Mouse (Mus musculus): Measurements from ENCODE around the gene Gm10134. TPM values are rescaled to one million over a fixed set of nuclear protein-coding genes. Genes with fewer than 3 reads are reported as not detected.
A peak's percentile ranks its signal among the peaks of the same experiment; 100 is the strongest.

The Gm10134 gene
- polyA plus RNA-seq, 1 experiment from 2014 or later: 7.4 TPM

DNA sequence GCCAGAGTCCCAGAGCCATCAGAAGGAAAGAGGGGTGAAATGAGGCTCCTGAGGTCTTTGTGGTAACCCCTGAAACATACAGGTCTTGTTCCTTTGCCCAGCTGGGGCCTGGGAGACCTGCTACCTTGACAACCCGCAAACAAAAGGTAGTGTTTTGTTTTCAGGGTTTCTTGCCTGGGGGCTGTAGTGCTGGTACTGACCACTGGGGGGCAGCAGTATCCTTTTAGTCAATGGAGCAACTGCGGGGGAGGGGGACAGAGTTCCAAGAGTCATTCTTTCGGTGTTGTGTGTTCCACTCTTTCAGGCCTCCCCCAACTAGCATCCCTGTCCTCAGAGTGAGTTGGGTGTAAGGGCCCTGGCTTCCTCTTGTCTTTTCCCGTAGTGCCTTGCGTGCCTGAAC lies 8.6 kb downstream of the Gm10134 start:
- Histone ChIP-seq H3K36me3 (ENCODE audit: control insufficient read depth, insufficient read depth, low read length) (no peaks in the 10 kb centered on the region), H3K27me3 (ENCODE audit: control insufficient read depth, insufficient read depth, low read length) (no peaks in the 10 kb centered on the region), H3K27ac (ENCODE audit: low read length) (no peak overlapping the region), H3K4me2 (ENCODE audit: low read depth, low read length) (peak overlapping the region; percentile 94), H3K4me1 (ENCODE audit: control insufficient read depth, insufficient read depth, low read length) (peaks cover 16% of the 10 kb centered on the region), H3K9ac (ENCODE audit: low read length) (peak overlapping the region; percentile 90), H3K9me3 (replicated peaks; ENCODE audit: control insufficient read depth, low read length) (no peaks in the 10 kb centered on the region), H3K4me3 (replicated peaks; ENCODE audit: low read length) (peak overlapping the region; percentile 73)
- WGBS: 22% methylated on average over 5 of the region's 5 CpGs
- no peak for ATAC-seq (ENCODE audit: insufficient read depth, low FRiP score)

DNA sequence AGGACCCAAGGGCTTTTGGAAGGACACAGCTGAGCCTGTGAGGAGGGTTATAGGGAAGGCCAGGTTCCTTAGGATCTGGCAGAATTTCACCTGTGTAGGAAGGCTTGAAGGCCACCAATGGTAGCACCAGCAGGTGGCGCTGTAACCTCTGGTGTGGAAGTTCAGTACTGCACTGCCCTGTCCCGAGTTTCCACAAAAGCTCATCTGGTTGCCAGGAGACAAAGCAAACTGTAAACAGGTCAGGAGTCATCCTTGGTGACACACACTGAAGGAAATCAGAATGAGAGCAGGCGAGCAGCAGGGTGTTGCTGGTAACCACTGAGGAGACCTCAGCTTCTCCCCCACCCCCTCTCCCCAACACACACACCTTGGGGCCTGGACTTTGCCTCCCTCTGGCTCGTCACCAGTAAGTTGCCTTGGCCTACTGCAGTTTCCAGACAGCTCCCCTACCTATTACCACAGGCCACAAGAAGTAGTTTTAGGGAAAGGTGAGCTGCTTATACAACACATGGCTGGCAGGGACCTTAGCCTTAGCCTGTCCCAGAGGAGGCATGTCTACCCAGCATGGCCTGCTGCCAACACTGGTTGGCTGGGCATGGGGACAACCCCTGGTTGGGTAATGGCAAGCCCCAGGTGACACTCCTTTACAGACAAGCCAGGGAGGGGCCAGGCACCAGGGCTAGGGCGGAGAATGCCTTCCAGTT lies 11.5 kb downstream of the Gm10134 start:
- ATAC-seq (ENCODE audit: insufficient read depth, low FRiP score): peak; percentile 47
- peak overlapping the region; percentile 69 for H3K27ac ChIP-seq (ENCODE audit: low read length)
- no peaks in the 10 kb centered on the region for H3K36me3 ChIP-seq (ENCODE audit: control insufficient read depth, insufficient read depth, low read length)
- H3K9me3 ChIP-seq (replicated peaks; ENCODE audit: control insufficient read depth, low read length): no peaks in the 10 kb centered on the region
- no peak overlapping the region for H3K9ac ChIP-seq (ENCODE audit: low read length)
- WGBS: 40% methylated on average over 5 of the region's 5 CpGs
- H3K27me3 ChIP-seq (ENCODE audit: control insufficient read depth, insufficient read depth, low read length): no peaks in the 10 kb centered on the region
- peaks cover 16% of the 10 kb centered on the region for H3K4me1 ChIP-seq (ENCODE audit: control insufficient read depth, insufficient read depth, low read length)
- no peak overlapping the region for H3K4me3 ChIP-seq (replicated peaks; ENCODE audit: low read length)
- no peak overlapping the region for H3K4me2 ChIP-seq (ENCODE audit: low read depth, low read length)

DNA sequence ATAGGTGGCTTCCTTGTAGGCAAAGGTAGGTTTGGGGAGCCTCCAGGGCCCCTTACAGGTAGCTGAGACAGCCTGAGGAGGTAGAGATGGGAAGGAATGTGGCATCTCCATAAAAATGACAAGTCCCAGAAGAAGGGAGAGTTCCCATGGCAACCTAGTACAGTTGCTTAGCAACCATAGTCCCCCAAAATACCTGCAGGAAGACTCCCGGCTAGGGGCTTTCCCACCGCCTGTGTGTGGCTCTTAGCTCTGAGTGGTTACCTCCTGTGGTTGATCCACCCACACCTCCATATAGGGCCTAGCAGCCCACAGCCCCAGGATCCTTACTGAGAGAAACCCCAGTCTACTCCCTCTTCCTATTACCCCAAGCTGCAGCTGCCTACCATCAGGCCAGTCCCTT lies 12.3 kb downstream of the Gm10134 start:
- Histone ChIP-seq H3K27me3 (ENCODE audit: control insufficient read depth, insufficient read depth, low read length) (no peaks in the 10 kb centered on the region), H3K9me3 (replicated peaks; ENCODE audit: control insufficient read depth, low read length) (no peaks in the 10 kb centered on the region), H3K4me2 (ENCODE audit: low read depth, low read length) (no peak overlapping the region), H3K36me3 (ENCODE audit: control insufficient read depth, insufficient read depth, low read length) (no peaks in the 10 kb centered on the region), H3K4me1 (ENCODE audit: control insufficient read depth, insufficient read depth, low read length) (peaks cover 16% of the 10 kb centered on the region), H3K9ac (ENCODE audit: low read length) (no peak overlapping the region), H3K4me3 (replicated peaks; ENCODE audit: low read length) (no peak overlapping the region), H3K27ac (ENCODE audit: low read length) (no peak overlapping the region)
- ATAC-seq (ENCODE audit: insufficient read depth, low FRiP score): no peak
- WGBS: 50% methylated on average over 2 of the region's 2 CpGs

DNA sequence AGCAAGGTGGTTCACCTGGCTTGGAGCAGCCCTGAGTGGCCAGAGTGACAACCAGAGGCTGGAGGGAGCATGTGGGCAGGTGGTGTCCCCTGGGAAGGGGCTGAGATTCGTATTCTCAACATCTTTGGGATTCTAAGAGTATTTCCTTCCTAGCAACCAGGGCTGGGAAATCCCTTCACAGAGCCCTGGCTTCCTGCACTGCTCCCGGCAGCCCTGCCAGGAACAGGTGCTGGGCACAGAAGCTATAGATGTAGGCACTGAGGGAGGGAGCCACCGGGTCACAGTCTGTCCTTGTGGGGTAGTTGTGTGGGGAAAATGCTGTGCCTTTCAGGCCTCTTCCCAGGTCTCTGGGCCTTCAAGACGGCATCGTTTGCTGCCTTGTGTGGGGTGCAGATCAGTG lies 14.7 kb downstream of the Gm10134 start:
- H3K9me3 ChIP-seq (replicated peaks; ENCODE audit: control insufficient read depth, low read length): no peaks in the 10 kb centered on the region
- no peak overlapping the region for H3K27ac ChIP-seq (ENCODE audit: low read length)
- H3K4me2 ChIP-seq (ENCODE audit: low read depth, low read length): no peak overlapping the region
- H3K36me3 ChIP-seq (ENCODE audit: control insufficient read depth, insufficient read depth, low read length): no peaks in the 10 kb centered on the region
- no peak for ATAC-seq (ENCODE audit: insufficient read depth, low FRiP score)
- H3K4me1 ChIP-seq (ENCODE audit: control insufficient read depth, insufficient read depth, low read length): peaks cover 28% of the 10 kb centered on the region
- 85% methylated on average over 5 of the region's 5 CpGs for WGBS
- H3K27me3 ChIP-seq (ENCODE audit: control insufficient read depth, insufficient read depth, low read length): no peaks in the 10 kb centered on the region
- H3K4me3 ChIP-seq (replicated peaks; ENCODE audit: low read length): no peak overlapping the region
- no peak overlapping the region; the same call in 1 of the 2 replicates for H3K9ac ChIP-seq (ENCODE audit: low read length)

DNA sequence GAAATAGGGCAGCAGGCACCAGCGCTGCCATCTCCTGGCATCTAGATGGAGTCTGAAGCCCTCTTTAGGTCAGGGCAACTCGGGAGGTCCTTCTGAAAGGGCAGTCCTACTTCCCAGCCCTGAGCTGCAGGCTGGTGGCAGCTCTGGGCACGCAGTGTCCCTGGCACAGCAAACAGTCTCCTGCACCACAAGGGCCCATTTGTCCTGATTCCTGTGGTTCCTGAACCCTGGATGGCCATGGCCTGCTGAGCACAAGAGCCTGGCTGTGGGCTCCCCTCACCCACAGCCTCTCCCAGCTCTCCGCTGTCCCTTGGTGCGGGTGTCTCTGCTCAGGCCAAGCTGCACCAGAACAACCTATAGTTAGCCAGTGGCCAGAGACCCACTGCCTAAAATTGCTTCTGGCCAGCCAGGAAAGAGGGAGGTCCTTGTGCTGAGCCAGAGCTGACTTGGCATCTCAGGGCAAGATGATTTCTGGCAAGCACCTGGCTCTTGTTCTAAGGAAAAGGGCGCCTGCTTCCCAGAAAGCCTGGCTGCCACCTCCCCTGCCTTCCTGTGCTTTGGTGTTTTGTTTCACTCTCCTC lies 15.8 kb downstream of the Gm10134 start:
- Histone ChIP-seq H3K27ac (ENCODE audit: low read length) (no peak overlapping the region), H3K4me3 (replicated peaks; ENCODE audit: low read length) (no peak overlapping the region), H3K9me3 (replicated peaks; ENCODE audit: control insufficient read depth, low read length) (no peaks in the 10 kb centered on the region), H3K36me3 (ENCODE audit: control insufficient read depth, insufficient read depth, low read length) (no peaks in the 10 kb centered on the region), H3K27me3 (ENCODE audit: control insufficient read depth, insufficient read depth, low read length) (no peaks in the 10 kb centered on the region), H3K4me1 (ENCODE audit: control insufficient read depth, insufficient read depth, low read length) (peaks cover 39% of the 10 kb centered on the region), H3K9ac (ENCODE audit: low read length) (peak overlapping the region; percentile 25; the same call in 1 of the 2 replicates), H3K4me2 (ENCODE audit: low read depth, low read length) (no peak overlapping the region)
- 89% methylated on average over 6 of the region's 6 CpGs for WGBS
- ATAC-seq (ENCODE audit: insufficient read depth, low FRiP score): no peak

DNA sequence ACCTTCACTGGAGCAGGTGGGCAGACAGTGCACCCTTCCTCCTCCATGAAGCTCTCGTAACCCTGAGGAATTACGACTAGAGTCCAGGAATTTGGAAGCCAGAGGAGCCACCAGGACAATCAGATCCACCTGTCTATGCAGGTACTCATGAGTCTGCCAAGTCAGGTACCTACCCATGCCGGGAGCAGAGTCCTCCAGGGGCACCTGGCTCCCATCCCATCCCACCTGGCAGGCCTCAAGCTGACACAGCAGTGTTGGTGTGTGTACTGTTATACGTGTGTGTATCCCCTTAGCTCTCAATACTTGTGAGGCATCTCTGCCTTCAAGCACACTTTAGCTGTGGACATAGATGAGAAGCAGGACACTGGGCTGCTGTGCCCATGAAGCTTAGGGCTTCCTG lies 16.3 kb downstream of the Gm10134 start:
- H3K4me3 ChIP-seq (replicated peaks; ENCODE audit: low read length): no peak overlapping the region
- H3K9ac ChIP-seq (ENCODE audit: low read length): no peak overlapping the region
- no peaks in the 10 kb centered on the region for H3K9me3 ChIP-seq (replicated peaks; ENCODE audit: control insufficient read depth, low read length)
- H3K27me3 ChIP-seq (ENCODE audit: control insufficient read depth, insufficient read depth, low read length): no peaks in the 10 kb centered on the region
- H3K27ac ChIP-seq (ENCODE audit: low read length): no peak overlapping the region
- H3K4me2 ChIP-seq (ENCODE audit: low read depth, low read length): no peak overlapping the region
- ATAC-seq (ENCODE audit: insufficient read depth, low FRiP score): no peak
- 76% methylated on average over 4 of the region's 4 CpGs for WGBS
- peaks cover 41% of the 10 kb centered on the region for H3K4me1 ChIP-seq (ENCODE audit: control insufficient read depth, insufficient read depth, low read length)
- no peaks in the 10 kb centered on the region for H3K36me3 ChIP-seq (ENCODE audit: control insufficient read depth, insufficient read depth, low read length)

DNA sequence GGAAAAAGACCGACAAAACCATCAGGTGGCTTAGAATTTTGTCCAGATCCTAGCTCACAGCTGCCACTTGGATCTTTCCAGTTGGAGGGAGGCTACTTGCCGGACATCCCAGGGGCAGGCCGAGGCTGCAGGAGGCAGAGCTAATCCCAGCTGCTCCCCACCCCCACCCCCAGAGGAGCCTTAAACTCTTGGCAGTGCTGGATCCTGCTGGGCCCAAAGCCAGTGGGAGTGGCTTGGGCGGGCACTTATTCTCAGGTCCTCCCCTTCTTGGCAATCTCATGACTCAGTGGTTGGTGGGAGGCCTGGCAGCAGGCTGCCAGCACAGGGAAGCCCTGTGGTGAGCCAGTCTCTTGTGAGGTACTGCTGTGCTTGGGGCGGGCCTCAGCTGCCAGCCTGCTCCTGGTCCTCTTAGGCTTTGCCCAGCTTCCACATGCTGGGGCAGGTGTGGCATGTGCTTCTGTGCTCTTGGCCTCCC lies 17.8 kb downstream of the Gm10134 start:
- H3K27ac ChIP-seq (ENCODE audit: low read length): peak overlapping the region; percentile 50
- H3K27me3 ChIP-seq (ENCODE audit: control insufficient read depth, insufficient read depth, low read length): no peaks in the 10 kb centered on the region
- H3K4me2 ChIP-seq (ENCODE audit: low read depth, low read length): no peak overlapping the region
- H3K9me3 ChIP-seq (replicated peaks; ENCODE audit: control insufficient read depth, low read length): no peaks in the 10 kb centered on the region
- no peak overlapping the region for H3K9ac ChIP-seq (ENCODE audit: low read length)
- H3K4me3 ChIP-seq (replicated peaks; ENCODE audit: low read length): no peak overlapping the region
- H3K36me3 ChIP-seq (ENCODE audit: control insufficient read depth, insufficient read depth, low read length): no peaks in the 10 kb centered on the region
- peak; percentile 83 for ATAC-seq (ENCODE audit: insufficient read depth, low FRiP score)
- 18% methylated on average over 5 of the region's 5 CpGs for WGBS
- peaks cover 34% of the 10 kb centered on the region for H3K4me1 ChIP-seq (ENCODE audit: control insufficient read depth, insufficient read depth, low read length)

DNA sequence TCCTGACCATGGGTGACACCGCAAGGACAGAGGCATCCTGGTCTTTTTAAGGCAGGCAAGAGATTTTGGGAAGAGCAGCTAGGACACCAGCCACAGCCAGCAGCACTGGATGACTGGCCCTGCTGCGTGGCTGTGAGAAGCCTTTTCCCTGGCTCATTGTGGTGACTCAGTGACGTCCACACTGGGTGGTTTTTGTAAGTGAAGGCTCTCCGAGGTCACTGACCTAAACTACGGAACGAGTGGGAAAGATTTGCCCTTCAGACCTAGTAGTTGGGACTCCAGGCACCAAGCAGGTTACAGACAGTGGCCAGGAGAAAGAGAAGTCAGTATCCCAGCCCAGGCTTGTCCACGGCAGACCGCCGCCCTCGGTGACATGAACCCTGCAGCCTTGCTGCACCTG lies 18.5 kb downstream of the Gm10134 start:
- 78% methylated on average over 10 of the region's 10 CpGs for WGBS
- H3K27ac ChIP-seq (ENCODE audit: low read length): peak overlapping the region; percentile 95
- no peak overlapping the region for H3K4me3 ChIP-seq (replicated peaks; ENCODE audit: low read length)
- H3K36me3 ChIP-seq (ENCODE audit: control insufficient read depth, insufficient read depth, low read length): no peaks in the 10 kb centered on the region
- H3K27me3 ChIP-seq (ENCODE audit: control insufficient read depth, insufficient read depth, low read length): no peaks in the 10 kb centered on the region
- peaks cover 34% of the 10 kb centered on the region for H3K4me1 ChIP-seq (ENCODE audit: control insufficient read depth, insufficient read depth, low read length)
- no peak overlapping the region for H3K4me2 ChIP-seq (ENCODE audit: low read depth, low read length)
- H3K9ac ChIP-seq (ENCODE audit: low read length): no peak overlapping the region
- no peak for ATAC-seq (ENCODE audit: insufficient read depth, low FRiP score)
- H3K9me3 ChIP-seq (replicated peaks; ENCODE audit: control insufficient read depth, low read length): no peaks in the 10 kb centered on the region

DNA sequence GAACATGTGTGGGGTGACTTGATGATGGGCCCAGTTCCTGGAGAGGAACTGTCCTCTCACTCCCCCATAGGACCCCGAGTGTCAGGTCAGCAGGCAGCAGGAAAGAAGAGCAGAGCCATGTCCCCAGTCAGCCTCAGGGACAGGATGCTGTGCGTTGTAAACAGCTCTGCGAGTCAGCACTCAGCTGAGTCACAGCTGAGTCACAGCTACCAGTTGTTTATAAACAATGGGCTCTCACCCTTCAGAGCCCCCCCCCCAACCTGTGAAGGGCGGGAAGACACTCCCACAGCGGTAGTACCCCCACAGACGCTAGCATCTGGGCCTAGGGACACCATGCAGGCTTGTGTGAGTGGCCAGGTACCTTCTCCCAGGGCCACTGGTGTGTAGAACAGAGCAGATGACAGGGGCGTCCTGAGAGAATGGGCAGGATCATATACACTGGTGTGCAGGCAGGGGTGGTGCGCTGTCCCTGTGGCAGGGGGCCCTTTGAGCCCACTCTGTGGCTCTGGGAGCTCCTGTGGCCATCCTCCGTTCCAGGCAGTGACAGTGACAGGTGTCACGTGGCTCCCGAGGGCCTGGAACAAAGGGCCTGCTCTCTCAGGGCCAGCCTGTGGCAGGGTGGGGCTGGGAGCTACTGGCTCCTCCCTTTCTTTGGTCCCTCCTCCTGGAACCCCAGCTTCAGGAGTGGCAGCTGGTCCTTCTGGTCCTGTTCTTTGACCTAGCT lies 19.5 kb downstream of the Gm10134 start:
- Histone ChIP-seq H3K36me3 (ENCODE audit: control insufficient read depth, insufficient read depth, low read length) (no peaks in the 10 kb centered on the region), H3K4me1 (ENCODE audit: control insufficient read depth, insufficient read depth, low read length) (peaks cover 35% of the 10 kb centered on the region), H3K27me3 (ENCODE audit: control insufficient read depth, insufficient read depth, low read length) (no peaks in the 10 kb centered on the region), H3K9ac (ENCODE audit: low read length) (peak overlapping the region; percentile 56; the same call in 1 of the 2 replicates), H3K9me3 (replicated peaks; ENCODE audit: control insufficient read depth, low read length) (no peaks in the 10 kb centered on the region), H3K4me3 (replicated peaks; ENCODE audit: low read length) (no peak overlapping the region), H3K27ac (ENCODE audit: low read length) (peak overlapping the region; percentile 95), H3K4me2 (ENCODE audit: low read depth, low read length) (peak overlapping the region; percentile 19; the same call in 1 of the 2 replicates)
- peak; percentile 86 for ATAC-seq (ENCODE audit: insufficient read depth, low FRiP score)
- 20% methylated on average over 11 of the region's 11 CpGs for WGBS

Measured in stomach, embryonic 16.5 days (tissue).